Mouse (Mus musculus) mesoderm, embryonic 11.5 days (tissue): Measurements from ENCODE around the gene Pex1.
"Not testable (repeated sequence)": the region's sequence is repeated elsewhere in the genome, so short reads cannot be mapped to it uniquely, and the experiment has no call there.

Source experiments
- DNase-seq: peaks from one replicate; pipeline ENCODE4 v3.0.0-alpha.2; 2012; ENCODE audit warnings: low read depth, low spot score

The Pex1 gene

DNA sequence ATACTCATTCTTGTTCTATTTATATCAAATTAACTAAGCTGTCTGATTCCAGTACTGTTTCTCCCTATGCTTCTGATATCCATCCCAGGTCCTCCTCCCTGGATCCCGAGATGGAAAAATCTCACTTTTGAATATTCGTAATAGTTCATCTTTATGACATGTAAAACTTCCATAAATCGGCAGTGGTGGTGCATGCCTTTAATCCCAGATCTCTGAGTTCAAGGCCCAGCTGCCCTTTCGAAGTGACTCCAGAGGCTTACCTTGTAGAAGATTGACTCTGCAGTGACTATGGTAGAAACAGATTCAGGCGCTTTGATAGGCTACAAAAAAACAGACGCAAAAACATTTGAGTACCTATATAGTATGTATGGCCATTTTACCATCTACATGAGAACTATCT is 48.8 kb downstream of the Pex1 start:
- DNase-seq: no peak

DNA sequence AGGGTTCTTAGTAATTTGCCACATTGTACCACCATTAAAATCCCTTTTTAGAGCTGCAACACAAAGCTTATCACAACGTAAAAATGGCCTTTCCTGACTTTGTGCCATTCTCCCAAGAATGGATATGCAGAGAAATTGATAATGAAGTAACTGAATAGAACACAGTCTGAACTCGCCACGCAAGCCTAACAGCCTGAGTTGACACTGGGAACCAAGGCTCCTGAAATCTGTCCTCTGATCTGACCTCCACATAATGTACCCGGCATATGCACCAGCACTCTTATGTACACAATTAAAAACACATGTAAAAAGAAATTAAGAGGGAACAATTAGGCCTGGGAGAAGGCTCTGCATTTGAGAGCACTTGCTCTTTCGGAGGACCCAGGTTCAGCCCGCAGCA is 49.5 kb downstream of the Pex1 start:
- no peak for DNase-seq

DNA sequence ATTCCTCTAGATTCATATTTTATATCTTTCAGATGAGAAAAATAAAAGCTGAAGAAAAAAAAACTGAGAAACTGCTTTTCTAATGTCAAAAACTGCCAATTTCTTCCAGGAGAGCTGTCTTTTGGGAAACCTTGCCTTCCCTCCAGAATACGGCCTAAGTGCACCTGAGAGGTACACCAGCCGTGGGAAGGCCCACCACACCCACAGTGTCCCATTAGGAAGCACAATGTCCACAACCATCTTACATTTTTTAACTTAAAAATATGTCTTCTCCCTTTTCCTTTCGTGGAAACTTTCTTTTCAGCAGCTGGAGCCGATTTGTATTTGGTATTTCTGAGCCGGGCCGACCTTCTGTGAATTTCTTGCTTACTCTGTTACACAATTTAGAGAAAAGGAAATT is 50.7 kb downstream of the Pex1 start:
- DNase-seq: no peak

DNA sequence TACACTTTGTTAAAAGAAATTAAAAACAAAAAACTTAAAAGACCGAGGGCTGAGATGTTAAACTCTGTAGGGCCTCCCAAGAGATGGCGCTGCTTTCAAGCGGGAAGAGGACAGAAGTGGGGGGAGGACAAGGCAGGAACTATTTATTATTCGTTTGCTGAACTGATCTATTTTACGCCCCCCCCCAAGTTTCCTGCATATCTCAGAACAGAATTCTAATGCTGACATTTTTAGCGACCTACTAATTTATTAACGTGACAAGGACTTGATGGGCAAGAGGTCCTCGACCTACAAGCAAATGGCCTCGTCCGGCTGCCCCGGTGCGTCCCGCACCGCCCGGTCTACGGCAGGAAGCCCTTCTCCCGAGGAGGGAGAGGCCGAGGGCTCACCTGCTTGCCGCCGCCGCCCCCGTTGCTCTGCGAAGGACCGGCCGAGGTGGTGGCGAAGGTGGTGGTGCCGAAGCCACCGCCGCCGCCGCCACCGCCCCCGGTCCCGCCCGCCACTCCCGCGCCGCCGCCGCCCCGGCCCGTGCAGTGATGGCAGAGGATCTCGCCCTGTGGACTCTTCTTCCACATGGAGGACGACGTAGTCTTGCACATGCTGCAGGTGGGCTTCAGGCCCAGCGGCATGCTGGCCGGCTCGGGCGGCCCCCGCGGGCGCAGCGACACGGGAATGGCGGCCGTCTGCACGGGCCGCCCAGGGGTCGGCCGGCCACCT is 51.3 kb downstream of the Pex1 start:
- peak; percentile 43 for DNase-seq

DNA sequence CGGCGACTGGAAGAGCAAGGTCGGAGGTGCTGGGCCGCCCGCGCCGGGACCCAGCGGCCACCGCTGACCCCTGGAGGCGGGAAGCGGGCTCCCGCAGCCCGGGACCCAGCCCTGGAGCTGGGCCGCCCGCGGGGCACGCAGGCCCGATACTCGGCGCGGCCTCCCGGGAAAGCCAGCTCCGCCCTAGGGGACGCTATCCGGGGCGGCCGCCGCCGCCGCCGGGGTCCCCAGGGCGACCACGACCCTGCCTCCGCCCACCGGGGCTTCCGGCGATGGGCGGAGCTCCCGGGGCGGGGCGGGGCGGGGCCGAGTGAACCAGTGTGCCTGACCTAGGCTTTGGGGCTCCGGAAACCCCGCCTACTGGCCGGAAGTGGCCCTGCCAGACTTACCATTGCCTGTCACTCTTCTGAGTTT is 51.8 kb downstream of the Pex1 start:
- DNase-seq: peak; percentile 90

DNA sequence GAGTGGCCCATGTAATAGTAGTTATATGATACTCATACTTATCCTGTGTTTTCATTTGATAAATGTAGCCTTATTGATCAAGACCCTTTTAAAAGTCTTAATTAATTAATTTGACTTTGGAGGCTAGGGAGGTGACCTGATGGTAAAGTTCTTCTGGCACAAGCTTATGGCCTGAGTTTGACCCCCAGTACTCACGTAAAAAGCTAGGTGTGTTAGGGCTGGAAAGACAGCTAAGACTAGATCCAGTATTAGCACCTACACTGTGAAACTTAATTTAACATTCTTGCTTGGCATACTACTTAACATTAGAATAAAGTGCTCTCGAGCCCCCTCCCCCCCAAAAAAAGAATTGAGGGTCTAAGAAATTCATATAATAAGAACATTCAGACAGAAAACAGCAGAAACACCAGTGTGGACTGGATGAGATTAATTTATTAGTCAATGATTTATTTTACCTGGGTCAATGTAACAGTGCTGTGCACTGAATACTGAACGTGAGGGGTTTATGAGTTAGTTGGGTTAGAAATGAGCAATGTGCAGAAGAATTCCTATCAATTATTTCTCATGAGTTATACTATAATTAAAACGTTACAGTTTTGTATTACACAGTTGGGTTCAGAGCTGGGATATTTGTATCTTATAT is 52.5 kb downstream of the Pex1 start:
- no peak for DNase-seq

DNA sequence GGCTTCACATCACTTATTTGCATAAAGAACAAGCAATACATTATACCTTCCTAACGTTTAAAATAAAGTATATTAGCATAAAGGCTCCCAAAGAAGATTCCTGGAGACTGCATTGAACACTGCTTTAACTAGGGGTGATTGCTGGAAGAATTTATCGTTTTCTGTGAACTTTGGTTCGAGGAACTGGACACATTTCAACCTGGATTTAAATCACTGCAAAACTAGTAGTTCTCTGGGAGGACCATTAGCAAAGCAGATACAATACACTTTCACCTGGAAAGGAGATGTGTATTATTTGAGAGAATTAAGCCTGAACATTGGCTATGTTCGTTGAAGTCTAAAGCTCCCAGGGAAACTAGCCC is 53.0 kb downstream of the Pex1 start:
- no peak for DNase-seq

DNA sequence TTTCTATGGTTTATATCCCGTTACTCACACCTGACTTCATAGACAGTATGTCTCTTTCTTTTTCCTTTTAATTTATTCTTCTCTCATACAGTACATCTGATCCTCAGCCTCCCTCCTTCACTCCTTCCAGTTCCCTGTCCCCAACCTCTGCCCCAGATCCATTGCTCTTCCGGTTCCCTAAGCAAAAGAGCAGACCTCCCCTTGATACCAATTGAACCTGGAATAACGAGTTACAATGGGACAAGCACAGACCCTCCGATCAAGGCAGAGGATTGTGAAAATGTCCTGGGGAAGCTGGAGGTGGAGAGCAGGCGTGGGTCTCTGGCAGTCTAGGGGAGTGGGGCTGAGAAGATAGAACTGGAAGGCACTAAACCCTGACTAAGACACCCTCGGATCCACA is 55.0 kb downstream of the Pex1 start, which contains the start of gene Tmbim7:
TSS of gene Tmbim7 (plus strand) at position 301 of the 400 bp plus-strand sequence.
- no peak for DNase-seq

DNA sequence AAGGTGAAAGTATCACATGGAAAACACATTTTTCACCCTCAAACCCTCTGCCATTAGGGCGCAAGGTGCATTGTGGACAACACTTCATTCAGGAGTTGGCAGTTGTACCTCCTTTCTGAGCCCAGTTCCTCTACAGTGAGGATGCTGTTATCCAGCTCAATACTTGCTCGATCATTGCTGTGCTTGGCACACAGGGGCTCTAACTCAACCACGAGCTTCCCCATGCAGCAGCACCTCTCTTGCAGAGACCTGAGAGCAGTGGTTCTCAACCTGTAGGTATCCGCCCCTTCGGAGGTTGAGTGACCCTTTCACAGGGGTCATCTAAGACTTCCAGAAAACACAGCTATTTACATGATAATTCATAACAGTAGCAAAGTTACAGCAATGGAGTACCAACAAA is 55.8 kb downstream of the Pex1 start:
- DNase-seq: no peak

DNA sequence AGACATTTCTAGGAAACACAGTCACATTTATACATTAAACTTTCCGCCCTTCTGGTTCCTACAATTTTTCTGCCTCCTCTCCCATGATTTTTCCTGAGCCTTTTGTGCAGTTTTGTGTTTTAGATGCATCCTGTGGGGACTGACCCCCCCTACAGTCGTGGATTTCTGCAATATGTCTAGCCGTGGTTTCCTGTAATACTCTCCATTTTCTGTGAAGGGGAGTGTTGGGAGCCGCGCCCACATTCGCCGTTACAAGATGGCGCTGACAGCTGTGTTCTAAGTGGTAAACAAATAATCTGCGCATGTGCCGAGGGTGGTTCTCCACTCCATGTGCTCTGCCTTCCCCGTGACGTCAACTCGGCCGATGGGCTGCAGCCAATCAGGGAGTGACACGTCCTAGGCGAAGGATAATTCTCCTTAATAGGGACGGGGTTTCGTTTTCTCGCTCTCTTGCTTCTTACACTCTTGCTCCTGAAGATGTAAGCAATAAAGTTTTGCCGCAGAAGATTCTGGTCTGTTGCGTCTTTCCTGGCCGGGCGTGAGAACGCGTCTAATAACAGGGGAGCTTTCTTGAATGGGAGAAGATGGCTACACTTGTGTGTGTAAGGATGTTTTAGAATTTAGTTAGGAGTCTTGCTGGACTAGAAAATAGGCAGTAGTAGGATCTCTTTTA is 57.2 kb downstream of the Pex1 start:
- DNase-seq: not testable (repeated sequence)

DNA sequence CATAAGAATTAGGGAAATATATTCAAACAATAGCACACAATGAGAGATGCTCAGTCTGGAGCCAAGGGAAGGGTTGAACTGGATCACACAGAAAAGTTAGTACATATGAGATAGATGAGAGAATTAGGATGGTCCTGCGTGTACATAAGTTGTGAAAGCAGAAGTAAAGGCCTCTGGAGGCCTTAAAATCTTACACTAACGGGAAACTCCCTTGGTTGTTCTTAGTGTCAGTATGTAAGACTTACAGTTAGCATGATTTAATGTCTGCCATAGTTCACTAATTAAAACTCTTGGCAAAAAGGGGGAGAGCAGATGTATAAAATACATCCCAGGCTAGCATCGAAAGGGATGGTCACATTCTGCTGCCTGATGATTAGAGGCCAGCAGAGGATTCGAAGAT is 57.9 kb downstream of the Pex1 start:
- no peak for DNase-seq

DNA sequence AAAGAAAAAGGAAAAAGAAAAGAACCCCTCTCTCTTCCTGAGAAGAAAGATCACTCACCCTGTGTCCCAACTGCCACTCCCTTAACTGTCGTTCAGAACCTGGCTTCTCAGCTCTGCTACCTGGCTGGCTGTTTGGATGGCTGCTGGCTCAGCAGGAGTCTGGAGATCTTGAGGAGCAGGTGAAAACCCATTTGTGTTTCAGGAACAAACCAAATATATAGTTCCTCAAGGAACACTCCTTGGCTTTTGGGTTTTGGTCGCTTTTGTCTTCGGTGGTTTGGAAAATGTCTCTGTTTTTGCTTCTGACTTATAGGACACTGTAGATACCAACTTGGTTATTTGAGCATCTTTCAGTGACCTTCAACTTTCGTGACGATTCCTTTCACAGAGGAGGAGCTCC is 61.2 kb downstream of the Pex1 start, which contains the start of gene Gatad1:
TSS of gene Gatad1 (minus strand) at position 101 of the 400 bp plus-strand sequence.
- DNase-seq: no peak

DNA sequence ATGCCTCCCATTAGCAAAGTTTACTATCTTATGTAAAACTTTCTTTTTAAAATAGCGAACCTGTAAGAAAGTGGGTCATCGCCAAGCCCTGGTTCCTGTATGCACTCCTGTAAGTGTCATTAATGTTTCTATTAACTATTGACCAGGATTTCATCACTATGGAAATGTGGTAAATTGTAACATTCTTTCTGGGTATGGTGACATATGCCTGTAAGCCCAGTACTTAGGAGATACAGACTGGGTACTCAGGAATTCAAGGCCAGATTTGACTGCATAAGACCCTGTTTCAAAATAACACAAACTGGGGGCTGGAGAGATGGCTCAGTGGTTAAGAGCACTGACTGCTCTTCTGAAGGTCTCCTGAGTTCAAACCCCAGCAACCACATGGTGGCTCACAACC is 69.4 kb downstream of the Pex1 start:
- no peak for DNase-seq

DNA sequence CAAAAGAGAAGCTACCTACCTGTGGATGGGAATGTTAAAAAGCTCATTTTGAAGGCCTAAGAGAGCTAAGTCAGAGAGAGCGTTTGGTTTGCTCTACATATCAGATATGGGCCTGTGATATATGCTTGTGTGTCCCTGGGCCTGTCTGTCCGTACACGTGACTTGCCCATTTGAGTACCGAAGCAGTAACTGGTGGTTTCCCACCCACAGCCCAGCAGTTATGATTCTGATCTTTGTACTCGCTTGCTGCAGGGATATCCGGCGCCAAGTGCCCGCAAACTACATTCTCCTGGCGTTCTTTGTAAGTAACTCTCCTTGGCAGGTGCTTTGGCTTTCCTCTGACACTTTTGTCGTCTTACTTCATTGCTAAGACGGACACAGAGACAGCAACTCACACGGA is 70.7 kb downstream of the Pex1 start:
- no peak for DNase-seq

DNA sequence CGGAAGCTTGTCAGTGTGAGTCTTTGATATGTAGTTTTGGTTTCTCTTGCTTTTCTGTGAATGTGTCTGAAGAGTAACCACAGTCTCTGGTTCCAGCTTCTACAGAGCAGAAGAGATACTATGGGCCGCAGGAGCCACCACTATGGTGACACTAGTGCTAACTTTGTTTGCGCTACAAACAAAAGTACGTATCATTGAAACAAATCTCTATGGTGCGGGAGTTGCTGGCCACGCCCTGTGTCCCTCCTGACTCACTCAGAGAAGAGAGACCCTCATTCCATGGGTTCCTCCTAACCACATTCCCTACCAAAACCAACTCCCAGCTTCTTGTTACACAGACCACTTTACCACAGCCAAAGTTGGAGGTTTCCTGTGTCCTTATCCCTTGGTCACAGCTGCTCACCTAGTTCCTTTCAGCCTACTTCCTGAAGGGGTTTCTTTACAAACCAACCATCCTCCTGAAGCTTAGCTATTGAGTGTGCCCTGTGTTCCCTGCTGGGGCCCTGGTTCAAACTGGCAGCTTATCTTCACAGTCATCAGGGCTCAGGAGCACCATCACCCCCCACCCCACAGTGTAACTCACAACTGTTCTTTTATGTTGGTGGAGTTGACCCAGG is 74.2 kb downstream of the Pex1 start:
- no peak for DNase-seq
